Mouse (Mus musculus): Measurements from ENCODE around the gene 4930524J08Rik. TPM values are rescaled to one million over a fixed set of nuclear protein-coding genes. Genes with fewer than 3 reads are reported as not detected.

4930524J08Rik gene
- total and polyA plus RNA-seq, 2 experiments from 2014 or later = 3.2 to 10.0 TPM

- TF ChIP-seq CTCF (IDR thresholded peaks at IDR 0.05) = no peak
- no peak for DNase-seq (ENCODE audit: low spot score)
- 63% methylated on average over 1 of the region's 1 CpGs for WGBS
These were observed 3.1 kb upstream of the 4930524J08Rik start for GRCm38 (mm10) chr5:99975776-99976175.

GRCm38 (mm10) chr5:99976334-99976955 is 2.4 kb upstream of the 4930524J08Rik start:
- H3K9ac ChIP-seq (replicated peaks; ENCODE audit: low read length, poor library complexity, severe bottlenecking) = no peak overlapping the region
- H3K27ac ChIP-seq (ENCODE audit: low read depth, low read length) = no peak overlapping the region
- no peaks in the 10 kb centered on the region for H3K9me3 ChIP-seq (ENCODE audit: low read length)
- no peaks in the 10 kb centered on the region for H3K36me3 ChIP-seq (ENCODE audit: insufficient read depth, low read length)
- H3K4me2 ChIP-seq (ENCODE audit: low read depth, low read length, poor library complexity, severe bottlenecking) = peak overlapping the region; percentile 66
- peaks cover 7% of the 10 kb centered on the region; the same call in 1 of the 2 replicates for H3K4me1 ChIP-seq (ENCODE audit: insufficient read depth, low read length)
- no peaks in the 10 kb centered on the region for H3K27me3 ChIP-seq (ENCODE audit: insufficient read depth, low read length)
- whole genome bisulfite sequencing = 5% methylated on average over 8 of the region's 8 CpGs
- DNase-seq (ENCODE audit: low spot score) (no peak), ATAC-seq (ENCODE audit: low FRiP score) (no peak)
- TF ChIP-seq CTCF (IDR thresholded peaks at IDR 0.05) = no peak
- peak overlapping the region; percentile 89 for H3K4me3 ChIP-seq (ENCODE audit: low read depth, low read length)

More at GRCm38 (mm10) chr5:99975776-99976175, 3.1 kb upstream of the 4930524J08Rik start:
- no peak for ATAC-seq (ENCODE audit: low FRiP score)
- no peak overlapping the region for H3K9ac ChIP-seq (replicated peaks; ENCODE audit: low read length, poor library complexity, severe bottlenecking)
- H3K36me3 ChIP-seq (ENCODE audit: insufficient read depth, low read length) = no peaks in the 10 kb centered on the region
- H3K4me3 ChIP-seq (ENCODE audit: low read depth, low read length) = 0 out of 2 replicates have a peak overlapping the region, but pooled peaks have one; percentile 0
- peak overlapping the region; percentile 66 for H3K4me2 ChIP-seq (ENCODE audit: low read depth, low read length, poor library complexity, severe bottlenecking)
- H3K4me1 ChIP-seq (ENCODE audit: insufficient read depth, low read length) = peaks cover 7% of the 10 kb centered on the region; the same call in 1 of the 2 replicates
- no peak overlapping the region for H3K27ac ChIP-seq (ENCODE audit: low read depth, low read length)
- no peaks in the 10 kb centered on the region for H3K27me3 ChIP-seq (ENCODE audit: insufficient read depth, low read length)
- no peaks in the 10 kb centered on the region for H3K9me3 ChIP-seq (ENCODE audit: low read length)

- DNase-seq (ENCODE audit: low spot score) (peak; percentile 75), ATAC-seq (ENCODE audit: low FRiP score) (peak; percentile 42)
- Histone ChIP-seq H3K36me3 (ENCODE audit: insufficient read depth, low read length) (no peaks in the 10 kb centered on the region), H3K9ac (replicated peaks; ENCODE audit: low read length, poor library complexity, severe bottlenecking) (peak overlapping the region; percentile 99), H3K27me3 (ENCODE audit: insufficient read depth, low read length) (no peaks in the 10 kb centered on the region), H3K4me2 (ENCODE audit: low read depth, low read length, poor library complexity, severe bottlenecking) (peak overlapping the region; percentile 66), H3K27ac (ENCODE audit: low read depth, low read length) (peak overlapping the region; percentile 99), H3K4me3 (ENCODE audit: low read depth, low read length) (peak overlapping the region; percentile 89), H3K9me3 (ENCODE audit: low read length) (no peaks in the 10 kb centered on the region), H3K4me1 (ENCODE audit: insufficient read depth, low read length) (peaks cover 7% of the 10 kb centered on the region; the same call in 1 of the 2 replicates)
- no peak for TF ChIP-seq CTCF (IDR thresholded peaks at IDR 0.05)
- under 1% methylated on average over 40 of the region's 50 CpGs for WGBS
These were observed 1.2 kb upstream of the 4930524J08Rik start for GRCm38 (mm10) chr5:99977516-99978301.

- no peak overlapping the region for H3K9ac ChIP-seq (replicated peaks; ENCODE audit: low read length, poor library complexity, severe bottlenecking)
- no peak overlapping the region for H3K4me3 ChIP-seq (ENCODE audit: low read depth, low read length)
- H3K27me3 ChIP-seq (ENCODE audit: insufficient read depth, low read length) = no peaks in the 10 kb centered on the region
- no peak overlapping the region for H3K27ac ChIP-seq (ENCODE audit: low read depth, low read length)
- 92% methylated on average over 9 of the region's 9 CpGs for WGBS
- no peaks in the 10 kb centered on the region for H3K36me3 ChIP-seq (ENCODE audit: insufficient read depth, low read length)
- ATAC-seq (ENCODE audit: low FRiP score) (no peak), DNase-seq (ENCODE audit: low spot score) (no peak)
- H3K4me2 ChIP-seq (ENCODE audit: low read depth, low read length, poor library complexity, severe bottlenecking) = no peak overlapping the region
- H3K4me1 ChIP-seq (ENCODE audit: insufficient read depth, low read length) = no peaks in the 10 kb centered on the region
- no peaks in the 10 kb centered on the region for H3K9me3 ChIP-seq (ENCODE audit: low read length)
- no peak for TF ChIP-seq CTCF (IDR thresholded peaks at IDR 0.05)
These were observed 4.7 kb downstream of the 4930524J08Rik start for GRCm38 (mm10) chr5:99983452-99984061.

- 80% methylated on average over 3 of the region's 3 CpGs for WGBS
- ATAC-seq (ENCODE audit: low FRiP score) (no peak), DNase-seq (ENCODE audit: low spot score) (no peak)
- H3K9me3 ChIP-seq (ENCODE audit: low read length) = no peaks in the 10 kb centered on the region
- H3K36me3 ChIP-seq (ENCODE audit: insufficient read depth, low read length) = no peaks in the 10 kb centered on the region
- H3K4me2 ChIP-seq (ENCODE audit: low read depth, low read length, poor library complexity, severe bottlenecking) = no peak overlapping the region
- no peak overlapping the region for H3K4me3 ChIP-seq (ENCODE audit: low read depth, low read length)
- H3K27ac ChIP-seq (ENCODE audit: low read depth, low read length) = no peak overlapping the region
- TF ChIP-seq CTCF (IDR thresholded peaks at IDR 0.05) = no peak
- no peaks in the 10 kb centered on the region for H3K4me1 ChIP-seq (ENCODE audit: insufficient read depth, low read length)
- no peak overlapping the region for H3K9ac ChIP-seq (replicated peaks; ENCODE audit: low read length, poor library complexity, severe bottlenecking)
- no peaks in the 10 kb centered on the region for H3K27me3 ChIP-seq (ENCODE audit: insufficient read depth, low read length)
These were observed 15.3 kb downstream of the 4930524J08Rik start for GRCm38 (mm10) chr5:99994166-99994565.

Data from midbrain, postnatal 0 days (tissue).